Mouse (Mus musculus): ENCODE data around the gene Tmem143. TPM values are rescaled to one million over a fixed set of nuclear protein-coding genes. Genes with fewer than 3 reads are reported as not detected.
"Not testable (repeated sequence)": the region's sequence is repeated elsewhere in the genome, so short reads cannot be mapped to it uniquely, and the experiment has no call there.

Tmem143 gene
- polyA plus RNA-seq, 1 experiment from 2014 or later, result 5.6 TPM

GRCm38 (mm10) chr7:45878278-45878677, 18.5 kb upstream of the Tmem143 start, which contains the start of gene Grin2d:
Grin2d (minus strand) TSS chr7:45878378.
- H3K4me2 ChIP-seq (ENCODE audit: low read depth, low read length); H3K27ac ChIP-seq (ENCODE audit: low read length); ATAC-seq (ENCODE audit: low read depth); H3K4me3 ChIP-seq (ENCODE audit: low read length); H3K9me3 ChIP-seq (ENCODE audit: control insufficient read depth, low read length); H3K9ac ChIP-seq (ENCODE audit: low read length); H3K27me3 ChIP-seq (ENCODE audit: control insufficient read depth, insufficient read depth, low read depth, low read length): not testable (repeated sequence)
- H3K4me1 ChIP-seq (replicated peaks; ENCODE audit: control insufficient read depth, insufficient read depth, low read length), result peaks cover 17% of the 10 kb centered on the region
- 69% methylated on average over 1 of the region's 1 CpGs for WGBS
- H3K36me3 ChIP-seq (ENCODE audit: control insufficient read depth, insufficient read depth, low read length), result peaks cover 61% of the 10 kb centered on the region

GRCm38 (mm10) chr7:45880531-45880930, 16.2 kb upstream of the Tmem143 start:
- Histone ChIP-seq H3K9me3 (ENCODE audit: control insufficient read depth, low read length) (no peaks in the 10 kb centered on the region), H3K27ac (ENCODE audit: low read length) (no peak overlapping the region), H3K27me3 (ENCODE audit: control insufficient read depth, insufficient read depth, low read depth, low read length) (no peaks in the 10 kb centered on the region), H3K36me3 (ENCODE audit: control insufficient read depth, insufficient read depth, low read length) (peaks cover 68% of the 10 kb centered on the region), H3K4me3 (ENCODE audit: low read length) (no peak overlapping the region), H3K4me1 (replicated peaks; ENCODE audit: control insufficient read depth, insufficient read depth, low read length) (no peaks in the 10 kb centered on the region), H3K4me2 (ENCODE audit: low read depth, low read length) (no peak overlapping the region), H3K9ac (ENCODE audit: low read length) (no peak overlapping the region)
- WGBS, result 93% methylated on average over 4 of the region's 4 CpGs
- no peak for ATAC-seq (ENCODE audit: low read depth)

- Histone ChIP-seq H3K4me1 (replicated peaks; ENCODE audit: control insufficient read depth, insufficient read depth, low read length) (no peaks in the 10 kb centered on the region), H3K4me3 (ENCODE audit: low read length) (no peak overlapping the region), H3K4me2 (ENCODE audit: low read depth, low read length) (no peak overlapping the region), H3K36me3 (ENCODE audit: control insufficient read depth, insufficient read depth, low read length) (peaks cover 67% of the 10 kb centered on the region), H3K9me3 (ENCODE audit: control insufficient read depth, low read length) (no peaks in the 10 kb centered on the region), H3K9ac (ENCODE audit: low read length) (no peak overlapping the region), H3K27ac (ENCODE audit: low read length) (no peak overlapping the region), H3K27me3 (ENCODE audit: control insufficient read depth, insufficient read depth, low read depth, low read length) (no peaks in the 10 kb centered on the region)
- 84% methylated on average over 2 of the region's 2 CpGs for WGBS
- ATAC-seq (ENCODE audit: low read depth), result no peak
Measured at GRCm38 (mm10) chr7:45881011-45881410, 15.7 kb upstream of the Tmem143 start.

- H3K4me2 ChIP-seq (ENCODE audit: low read depth, low read length), result no peak overlapping the region
- H3K9ac ChIP-seq (ENCODE audit: low read length), result no peak overlapping the region
- no peaks in the 10 kb centered on the region for H3K4me1 ChIP-seq (replicated peaks; ENCODE audit: control insufficient read depth, insufficient read depth, low read length)
- no peak overlapping the region for H3K27ac ChIP-seq (ENCODE audit: low read length)
- H3K9me3 ChIP-seq (ENCODE audit: control insufficient read depth, low read length), result no peaks in the 10 kb centered on the region
- H3K4me3 ChIP-seq (ENCODE audit: low read length), result no peak overlapping the region
- 52% methylated on average over 3 of the region's 3 CpGs for WGBS
- no peaks in the 10 kb centered on the region for H3K27me3 ChIP-seq (ENCODE audit: control insufficient read depth, insufficient read depth, low read depth, low read length)
- ATAC-seq (ENCODE audit: low read depth), result no peak
- peaks cover 22% of the 10 kb centered on the region for H3K36me3 ChIP-seq (ENCODE audit: control insufficient read depth, insufficient read depth, low read length)
Measured at GRCm38 (mm10) chr7:45887246-45887645, 9.5 kb upstream of the Tmem143 start.

- no peak for ATAC-seq (ENCODE audit: low read depth)
- Histone ChIP-seq H3K4me1 (replicated peaks; ENCODE audit: control insufficient read depth, insufficient read depth, low read length) (peaks cover 8% of the 10 kb centered on the region; the same call in 1 of the 2 replicates), H3K9me3 (ENCODE audit: control insufficient read depth, low read length) (no peaks in the 10 kb centered on the region), H3K4me2 (ENCODE audit: low read depth, low read length) (no peak overlapping the region), H3K9ac (ENCODE audit: low read length) (no peak overlapping the region), H3K4me3 (ENCODE audit: low read length) (no peak overlapping the region), H3K27me3 (ENCODE audit: control insufficient read depth, insufficient read depth, low read depth, low read length) (no peaks in the 10 kb centered on the region), H3K27ac (ENCODE audit: low read length) (no peak overlapping the region), H3K36me3 (ENCODE audit: control insufficient read depth, insufficient read depth, low read length) (no peaks in the 10 kb centered on the region)
- WGBS, result 82% methylated on average over 2 of the region's 2 CpGs
Measured at GRCm38 (mm10) chr7:45892651-45893050, 4.1 kb upstream of the Tmem143 start.

GRCm38 (mm10) chr7:45895931-45896516, 717 bp upstream of the Tmem143 start:
- peak overlapping the region; percentile 95 for H3K4me2 ChIP-seq (ENCODE audit: low read depth, low read length)
- no peaks in the 10 kb centered on the region for H3K36me3 ChIP-seq (ENCODE audit: control insufficient read depth, insufficient read depth, low read length)
- H3K4me3 ChIP-seq (ENCODE audit: low read length), result peak overlapping the region; percentile 65
- peak overlapping the region; percentile 23; the same call in 1 of the 2 replicates for H3K27ac ChIP-seq (ENCODE audit: low read length)
- 69% methylated on average over 6 of the region's 6 CpGs for WGBS
- peaks cover 8% of the 10 kb centered on the region; the same call in 1 of the 2 replicates for H3K4me1 ChIP-seq (replicated peaks; ENCODE audit: control insufficient read depth, insufficient read depth, low read length)
- H3K9ac ChIP-seq (ENCODE audit: low read length), result peak overlapping the region; percentile 61
- H3K27me3 ChIP-seq (ENCODE audit: control insufficient read depth, insufficient read depth, low read depth, low read length), result no peaks in the 10 kb centered on the region
- 0 out of 2 replicates have a peak, but pooled peaks have one; percentile 0 for ATAC-seq (ENCODE audit: low read depth)
- no peaks in the 10 kb centered on the region for H3K9me3 ChIP-seq (ENCODE audit: control insufficient read depth, low read length)

GRCm38 (mm10) chr7:45897258-45897757, 567 bp downstream of the Tmem143 start:
- H3K27ac ChIP-seq (ENCODE audit: low read length), result peak overlapping the region; percentile 89
- ATAC-seq (ENCODE audit: low read depth), result peak; percentile 63
- peak overlapping the region; percentile 95 for H3K4me2 ChIP-seq (ENCODE audit: low read depth, low read length)
- peak overlapping the region; percentile 65 for H3K4me3 ChIP-seq (ENCODE audit: low read length)
- no peaks in the 10 kb centered on the region for H3K9me3 ChIP-seq (ENCODE audit: control insufficient read depth, low read length)
- 1% methylated on average over 19 of the region's 19 CpGs for WGBS
- peak overlapping the region; percentile 80 for H3K9ac ChIP-seq (ENCODE audit: low read length)
- peaks cover 8% of the 10 kb centered on the region; the same call in 1 of the 2 replicates for H3K4me1 ChIP-seq (replicated peaks; ENCODE audit: control insufficient read depth, insufficient read depth, low read length)
- no peaks in the 10 kb centered on the region for H3K36me3 ChIP-seq (ENCODE audit: control insufficient read depth, insufficient read depth, low read length)
- H3K27me3 ChIP-seq (ENCODE audit: control insufficient read depth, insufficient read depth, low read depth, low read length), result no peaks in the 10 kb centered on the region

- H3K27me3 ChIP-seq (ENCODE audit: control insufficient read depth, insufficient read depth, low read depth, low read length); H3K9ac ChIP-seq (ENCODE audit: low read length); H3K4me3 ChIP-seq (ENCODE audit: low read length); H3K36me3 ChIP-seq (ENCODE audit: control insufficient read depth, insufficient read depth, low read length); H3K27ac ChIP-seq (ENCODE audit: low read length); ATAC-seq (ENCODE audit: low read depth); H3K4me1 ChIP-seq (replicated peaks; ENCODE audit: control insufficient read depth, insufficient read depth, low read length); H3K9me3 ChIP-seq (ENCODE audit: control insufficient read depth, low read length): not testable (repeated sequence)
- 59% methylated on average over 4 of the region's 4 CpGs for WGBS
- H3K4me2 ChIP-seq (ENCODE audit: low read depth, low read length), result peak overlapping the region; percentile 95
Measured at GRCm38 (mm10) chr7:45898125-45898524, 1.4 kb downstream of the Tmem143 start.

GRCm38 (mm10) chr7:45901562-45901961, 4.8 kb downstream of the Tmem143 start:
- 52% methylated on average over 5 of the region's 5 CpGs for WGBS
- Histone ChIP-seq H3K27me3 (ENCODE audit: control insufficient read depth, insufficient read depth, low read depth, low read length) (no peaks in the 10 kb centered on the region), H3K9ac (ENCODE audit: low read length) (no peak overlapping the region), H3K4me3 (ENCODE audit: low read length) (no peak overlapping the region), H3K4me1 (replicated peaks; ENCODE audit: control insufficient read depth, insufficient read depth, low read length) (peaks cover 4% of the 10 kb centered on the region; the same call in 1 of the 2 replicates), H3K9me3 (ENCODE audit: control insufficient read depth, low read length) (no peaks in the 10 kb centered on the region), H3K27ac (ENCODE audit: low read length) (no peak overlapping the region), H3K4me2 (ENCODE audit: low read depth, low read length) (no peak overlapping the region), H3K36me3 (ENCODE audit: control insufficient read depth, insufficient read depth, low read length) (no peaks in the 10 kb centered on the region)
- no peak for ATAC-seq (ENCODE audit: low read depth)

All from lung, embryonic 16.5 days (tissue).